Mouse (Mus musculus) olfactory bulb, adult 2 months (tissue): ENCODE data around the gene Ppp2r3a.

Source experiments
- CTCF ChIP-seq: fragments of 200-500 bp; IDR thresholded peaks from 2 replicates; pipeline ENCODE4 v1.5.1; 2012; ENCODE audit warnings: low read depth, mild to moderate bottlenecking, low read length, moderate library complexity; ENCODE audit not compliant: insufficient read depth
- POLR2A ChIP-seq: fragments of 200-500 bp; IDR thresholded peaks from 2 replicates; pipeline ENCODE4 v1.6.1; 2012; ENCODE audit warnings: mild to moderate bottlenecking, low read depth, low read length, moderate library complexity; ENCODE audit not compliant: insufficient read depth

DNA sequence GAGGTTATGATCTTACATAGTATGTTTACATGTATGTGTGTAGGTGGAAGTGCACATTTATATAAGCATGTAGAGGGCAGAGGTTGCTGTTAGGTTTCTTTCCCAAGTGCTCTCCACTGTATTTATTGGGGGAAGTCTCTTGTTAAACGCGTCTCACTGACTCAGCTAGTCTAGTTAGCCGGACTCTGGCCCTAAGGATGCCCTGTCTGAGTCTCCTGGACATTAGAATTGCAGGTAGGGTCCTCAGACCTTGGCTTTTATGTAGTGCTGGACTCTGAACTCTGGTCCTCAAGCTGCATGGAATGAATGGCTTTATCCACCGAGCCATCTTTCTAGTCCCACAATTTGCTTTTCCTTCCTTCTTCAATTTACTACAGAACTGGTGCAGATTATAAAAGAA lies 108.0 kb downstream of the Ppp2r3a start:
- no peak for TF ChIP-seq POLR2A
- TF ChIP-seq CTCF, result no peak
